Mouse (Mus musculus): ENCODE results near the gene Eif3l.
"Not testable (repeated sequence)": the region's sequence is repeated elsewhere in the genome, so short reads cannot be mapped to it uniquely, and the experiment has no call there.

Gene Eif3l

GRCm38 (mm10) chr15:79074913-79075532 is at the start of gene Eif3l:
Gene Eif3l, plus strand, starts transcription at chr15:79075179.
- DNase-seq = peak; percentile 76 to 78

GRCm38 (mm10) chr15:79025687-79026308 is 49.2 kb upstream of the Eif3l start:
- DNase-seq = no peak

GRCm38 (mm10) chr15:79026511-79027290 is 48.3 kb upstream of the Eif3l start:
- DNase-seq = no peak

GRCm38 (mm10) chr15:79027291-79028205 is 47.4 kb upstream of the Eif3l start:
- peak in 1 of 2 experiments; percentile 11 for DNase-seq

GRCm38 (mm10) chr15:79028237-79028738 is 46.7 kb upstream of the Eif3l start, which contains the start of gene H1f0:
Gene H1f0, plus strand, starts transcription at chr15:79028450.
- DNase-seq = peak; percentile 58 to 61

GRCm38 (mm10) chr15:79028823-79029484 is 46.0 kb upstream of the Eif3l start:
- no peak for DNase-seq

- no peak for DNase-seq
These were observed 45.3 kb upstream of the Eif3l start for GRCm38 (mm10) chr15:79029519-79030241.

GRCm38 (mm10) chr15:79030551-79031435 is 44.2 kb upstream of the Eif3l start:
- peak; percentile 51 to 52 for DNase-seq

GRCm38 (mm10) chr15:79031908-79032307 is 43.1 kb upstream of the Eif3l start:
- DNase-seq = not testable (repeated sequence)

GRCm38 (mm10) chr15:79037913-79038328 is 37.1 kb upstream of the Eif3l start:
- peak in 1 of 2 experiments; percentile 16 for DNase-seq

- no peak for DNase-seq
These were observed 36.6 kb upstream of the Eif3l start for GRCm38 (mm10) chr15:79038331-79038730.

- peak; percentile 74 to 77 for DNase-seq
These were observed 36.1 kb upstream of the Eif3l start for GRCm38 (mm10) chr15:79038853-79039252.

GRCm38 (mm10) chr15:79040501-79041416 is 34.2 kb upstream of the Eif3l start:
- DNase-seq = no peak

GRCm38 (mm10) chr15:79041585-79041984 is 33.4 kb upstream of the Eif3l start, which contains the start of gene Galr3:
Gene Galr3, plus strand, starts transcription at chr15:79041885.
- no peak for DNase-seq

GRCm38 (mm10) chr15:79042721-79043491 is 32.1 kb upstream of the Eif3l start:
- no peak for DNase-seq

GRCm38 (mm10) chr15:79044837-79045236 is 30.1 kb upstream of the Eif3l start:
- DNase-seq = no peak

GRCm38 (mm10) chr15:79048186-79048585 is 26.8 kb upstream of the Eif3l start:
- no peak for DNase-seq

Data from thymus, adult 18-20 months (tissue).